Mouse (Mus musculus) heart, postnatal 4 days (tissue): ENCODE results near the gene Slc2a9. TPM values are rescaled to one million over a fixed set of nuclear protein-coding genes. Genes with fewer than 3 reads are reported as not detected.

Source experiments
- total RNA-seq, 2 experiments: library from RNA; stranded (reverse); gene quantifications; 2 replicates each; pipeline ENCODE4 v1.2.3; 2021

Gene Slc2a9
- total RNA-seq, 2 experiments from 2014 or later: 1.8 to 2.0 TPM

Other genes starting within 250 kb of the Slc2a9 start
- gene Tmem128, start 243.0 kb downstream of the Slc2a9 start, total RNA-seq: 10 to 100 TPM; 23.8 to 26.3 TPM
- gene Otop1, start 227.2 kb downstream of the Slc2a9 start, total RNA-seq: under 1 TPM; 0.36 TPM
- not detected for gene Drd5, start 183.8 kb downstream of the Slc2a9 start, total RNA-seq
- gene Wdr1, start 60.1 kb upstream of the Slc2a9 start, total RNA-seq: 100 to 1,000 TPM; 238 to 243 TPM
- gene Zfp518b, start 181.7 kb upstream of the Slc2a9 start, total RNA-seq: 10 to 100 TPM; 12.6 to 13.5 TPM